In the genomic region with DNA sequence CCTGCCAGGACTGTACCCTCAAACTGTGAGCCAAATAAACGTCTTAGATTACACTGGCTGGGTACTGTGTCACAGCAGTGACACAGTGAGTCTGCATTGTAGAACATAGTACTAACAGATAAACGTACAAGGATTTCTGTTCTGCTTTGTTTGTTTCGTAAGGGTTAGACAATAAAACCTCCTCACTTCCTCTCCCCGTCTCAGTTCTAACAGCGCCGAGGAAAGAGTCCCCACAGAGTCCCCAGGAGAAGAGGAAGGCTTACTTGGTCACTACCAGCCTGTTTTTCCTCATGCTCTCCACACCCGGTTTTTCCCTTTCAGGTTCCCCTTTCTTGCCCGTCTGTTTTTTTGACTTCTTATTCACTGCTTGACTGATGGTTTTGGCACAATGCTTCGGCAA, we compare ENCODE assay signal across 29 mouse cellular contexts. TPM values are rescaled to one million over a fixed set of nuclear protein-coding genes. Genes with fewer than 3 reads are reported as not detected.
A peak's percentile ranks its signal among the peaks of the same experiment; 100 is the strongest.
DNase-seq lines count a peak whose midpoint lies in the region; ATAC-seq and TF ChIP-seq lines count a peak whose summit lies in the region.
"Had no signal": no experiment of that assay in that cellular context is flagged by ENCODE, and none has a peak within 500 bp of the region (broad histone marks: within the 10 kb centered on the region; RNA-seq: fewer than 3 reads in every experiment).

No protein-coding gene starts in this region.

- peaks cover 11% of the 10 kb centered on the region for H3K4me1 ChIP-seq in bone marrow macrophage, adult 2 months (ENCODE audit: control insufficient read depth, insufficient read depth, low read length)
- H3K4me1 ChIP-seq: forebrain, embryonic 13.5 days; heart, embryonic 12.5 days; hindbrain, embryonic 15.5 days; limb, embryonic 12.5 days; stomach, embryonic 15.5 days had no signal

- no peak overlapping the region for H3K4me3 ChIP-seq in bone marrow macrophage, adult 2 months (ENCODE audit: insufficient read depth, low read length)
- H3K4me3 ChIP-seq: forebrain, embryonic 13.5 days; heart, embryonic 12.5 days; hindbrain, embryonic 15.5 days; layer of hippocampus, adult 2 months; left cerebral cortex, adult 2 months; limb, embryonic 12.5 days; stomach, embryonic 15.5 days had no signal

- no peak for TF ChIP-seq CTCF in bone marrow macrophage, adult 2 months (IDR thresholded peaks at IDR 0.05; ENCODE audit: low read depth, low read length)

- H3K27ac ChIP-seq in bone marrow macrophage, adult 2 months (ENCODE audit: insufficient read depth, low read depth, low read length): peak overlapping the region; percentile 44
- H3K27ac ChIP-seq: forebrain, embryonic 13.5 days; hindbrain, embryonic 15.5 days; layer of hippocampus, adult 2 months; left cerebral cortex, adult 2 months; limb, embryonic 12.5 days; stomach, embryonic 15.5 days had no signal

- peak; percentile 4 to 28 for DNase-seq in spleen, postnatal 36 days (ENCODE audit: low spot score in 2 of 2)
- no peak for DNase-seq in spleen, postnatal 10 days (ENCODE audit: low spot score in 2 of 2)
- DNase-seq in adrenal gland, adult 2 months: no peak
- no peak for DNase-seq in ovary, adult 18-20 months (ENCODE audit: low spot score)
- no peak for DNase-seq in adrenal gland, postnatal 4 days (ENCODE audit: low spot score in 2 of 2)
- DNase-seq: adrenal gland, postnatal 14 days; cerebellum, adult 2 months; cerebellum, postnatal 14 days; gastrocnemius, postnatal 10 days; heart, adult 18-20 months; heart, postnatal 4 days; kidney, adult 2 months; kidney, postnatal 36 days; liver, postnatal 0 days; lung, postnatal 10 days; midbrain, embryonic 14.5 days; right cerebral cortex, postnatal 4 days; thymus, adult 2 months had no signal

- TF ChIP-seq POLR2A in bone marrow macrophage, adult 2 months (IDR thresholded peaks at IDR 0.05; ENCODE audit: borderline replicate concordance, low read depth, low read length): no peak

- peak; percentile 46 to 74; a peak in 3 of 4 replicates for ATAC-seq in hematopoietic stem cell, adult 5-6 weeks (replicated peaks in 1 of 2; ENCODE audit: insufficient read depth in 1 of 2, low FRiP score in 2 of 2, low TSS enrichment in 1 of 2, low read depth in 1 of 2, poor library complexity in 2 of 2, severe bottlenecking in 2 of 2)
- ATAC-seq in neutrophil, adult 5-6 weeks (ENCODE audit: extremely low read depth, insufficient number of reproducible peaks, low FRiP score, poor library complexity, severe bottlenecking): 0 out of 2 replicates have a peak, but pooled peaks have one; percentile 13
- ATAC-seq: forebrain, embryonic 13.5 days; liver, postnatal 0 days; Patski had no signal

RNA-seq across cellular contexts. Expression of a gene that starts 56.9 kb away (rescaled TPM):
- 0.83 and 2.8 TPM in 2 replicates for polyA plus RNA-seq in bone marrow macrophage, adult 2 months (2012; ENCODE audit: insufficient read depth, insufficient read length, missing spikeins)
- total RNA-seq in hematopoietic stem cell, adult 5-6 weeks (2017): 7.3 and 12.7 TPM in 2 replicates
- total RNA-seq in neutrophil, adult 5-6 weeks (2017): 4.8 and 8.0 TPM in 2 replicates
- 100 to 1,000 TPM; 133 to 162 TPM for total RNA-seq in adrenal gland, adult 2 months (2021)
- 13.5 and 18.4 TPM in 2 replicates for polyA plus RNA-seq in adrenal gland, adult 2 months (2012; rRNA removed)
- 100 to 1,000 TPM; 130 to 133 TPM for total RNA-seq in adrenal gland, postnatal 4 days (2021)

Comparison
In these comparisons a context has a peak if more than half of its experiments do, and no peak if none do; other contexts are left out.
1. DNase-seq: peak in spleen, postnatal 36 days (2 of 2); none in spleen, postnatal 10 days (0 of 2), adrenal gland, adult 2 months (single experiment), ovary, adult 18-20 months (single experiment) and adrenal gland, postnatal 4 days (0 of 2).